Mouse (Mus musculus): ENCODE data around the gene Fuca2. TPM values are rescaled to one million over a fixed set of nuclear protein-coding genes. Genes with fewer than 3 reads are reported as not detected.
A peak's percentile ranks its signal among the peaks of the same experiment; 100 is the strongest.
"Not testable (repeated sequence)": the region's sequence is repeated elsewhere in the genome, so short reads cannot be mapped to it uniquely, and the experiment has no call there.

Fuca2 gene
- polyA plus RNA-seq, 1 experiment from 2014 or later, result 49.3 TPM

- peaks cover 23% of the 10 kb centered on the region for H3K27me3 ChIP-seq (replicated peaks)
- whole genome bisulfite sequencing, result 85% methylated on average over 6 of the region's 6 CpGs
- no peak overlapping the region for H3K4me2 ChIP-seq
- H3K4me1 ChIP-seq, result peaks cover 8% of the 10 kb centered on the region; the same call in 1 of the 2 replicates
- ATAC-seq (ENCODE audit: low FRiP score), result no peak
- H3K9ac ChIP-seq (replicated peaks), result no peak overlapping the region
- no peaks in the 10 kb centered on the region for H3K36me3 ChIP-seq
- H3K9me3 ChIP-seq (replicated peaks), result no peaks in the 10 kb centered on the region
- no peak overlapping the region for H3K4me3 ChIP-seq (replicated peaks)
- no peak overlapping the region for H3K27ac ChIP-seq (replicated peaks)
Observed at GRCm38 (mm10) chr10:13479341-13479740, 20.0 kb upstream of the Fuca2 start.

GRCm38 (mm10) chr10:13485958-13486357 is 13.4 kb upstream of the Fuca2 start:
- Histone ChIP-seq H3K36me3 (no peaks in the 10 kb centered on the region), H3K4me1 (no peaks in the 10 kb centered on the region), H3K4me2 (no peak overlapping the region), H3K27me3 (replicated peaks) (no peaks in the 10 kb centered on the region), H3K4me3 (replicated peaks) (no peak overlapping the region), H3K27ac (replicated peaks) (no peak overlapping the region), H3K9ac (replicated peaks) (no peak overlapping the region), H3K9me3 (replicated peaks) (no peaks in the 10 kb centered on the region)
- 39% methylated on average over 4 of the region's 4 CpGs for WGBS
- ATAC-seq (ENCODE audit: low FRiP score), result no peak

DNA sequence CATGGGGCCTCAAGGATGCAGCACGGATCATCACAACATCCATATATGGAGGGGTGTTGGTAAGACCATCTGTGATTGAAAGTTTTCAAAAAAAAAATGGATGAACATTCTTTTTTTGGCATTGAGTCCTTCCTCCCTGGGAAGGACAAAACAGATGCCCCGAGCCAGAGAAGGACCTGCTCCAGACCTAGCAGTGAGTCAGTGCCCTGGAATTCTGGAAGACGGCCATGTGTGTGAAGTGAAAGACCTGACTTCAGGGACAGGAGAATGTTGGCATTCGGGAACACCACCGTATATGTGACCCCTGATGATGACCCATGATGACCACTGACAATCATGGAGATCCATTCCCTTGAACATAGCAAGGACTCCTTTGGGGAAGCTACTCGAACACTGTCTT is 9.7 kb upstream of the Fuca2 start:
- 86% methylated on average over 6 of the region's 6 CpGs for WGBS
- H3K27ac ChIP-seq (replicated peaks), result no peak overlapping the region
- H3K4me1 ChIP-seq, result no peaks in the 10 kb centered on the region
- no peak overlapping the region for H3K4me2 ChIP-seq
- no peaks in the 10 kb centered on the region for H3K36me3 ChIP-seq
- no peak overlapping the region for H3K9ac ChIP-seq (replicated peaks)
- no peak overlapping the region for H3K4me3 ChIP-seq (replicated peaks)
- H3K27me3 ChIP-seq (replicated peaks), result no peaks in the 10 kb centered on the region
- no peaks in the 10 kb centered on the region for H3K9me3 ChIP-seq (replicated peaks)
- ATAC-seq (ENCODE audit: low FRiP score), result no peak

- Histone ChIP-seq H3K9ac (replicated peaks) (no peak overlapping the region), H3K36me3 (no peaks in the 10 kb centered on the region), H3K27ac (replicated peaks) (no peak overlapping the region), H3K9me3 (replicated peaks) (no peaks in the 10 kb centered on the region), H3K4me1 (no peaks in the 10 kb centered on the region), H3K4me3 (replicated peaks) (no peak overlapping the region), H3K4me2 (no peak overlapping the region), H3K27me3 (replicated peaks) (no peaks in the 10 kb centered on the region)
- ATAC-seq (ENCODE audit: low FRiP score), result no peak
- WGBS, result 90% methylated on average over 9 of the region's 9 CpGs
Observed at GRCm38 (mm10) chr10:13493978-13494686, 5.2 kb upstream of the Fuca2 start.

GRCm38 (mm10) chr10:13496315-13496714 is 3.0 kb upstream of the Fuca2 start:
- no peaks in the 10 kb centered on the region for H3K36me3 ChIP-seq
- ATAC-seq (ENCODE audit: low FRiP score), result no peak
- H3K4me1 ChIP-seq, result peaks cover 6% of the 10 kb centered on the region; the same call in 1 of the 2 replicates

DNA sequence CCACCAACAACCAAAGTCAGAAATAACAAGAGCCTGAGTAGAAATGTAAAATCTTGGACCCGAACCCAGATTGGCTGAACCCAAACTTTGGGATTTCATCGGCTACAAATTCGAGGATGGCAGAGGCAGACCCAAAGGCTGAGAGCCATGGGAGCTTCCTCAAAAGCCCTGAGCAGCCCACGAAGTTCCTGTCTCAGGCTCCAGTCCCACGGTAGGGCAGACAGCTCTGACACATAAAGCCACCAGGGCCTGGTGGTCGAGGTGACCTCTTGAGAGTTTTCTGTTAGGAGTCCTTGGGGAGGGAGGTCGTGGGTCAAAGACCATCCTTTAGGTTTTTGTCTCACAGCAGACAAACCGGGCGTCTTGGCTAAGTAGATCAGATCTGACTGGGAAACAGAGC is 1.1 kb downstream of the Fuca2 start:
- Histone ChIP-seq H3K4me2 (peak overlapping the region; percentile 74), H3K27ac (replicated peaks) (no peak overlapping the region), H3K27me3 (replicated peaks) (0 out of 2 replicates have a peak, but pooled peaks cover 2% of the 10 kb centered on the region), H3K9me3 (replicated peaks) (no peaks in the 10 kb centered on the region), H3K4me3 (replicated peaks) (peak overlapping the region; percentile 62), H3K4me1 (peaks cover 17% of the 10 kb centered on the region), H3K9ac (replicated peaks) (peak overlapping the region; percentile 71; the same call in 1 of the 2 replicates), H3K36me3 (peaks cover 8% of the 10 kb centered on the region)
- WGBS, result 48% methylated on average over 9 of the region's 9 CpGs
- 0 out of 2 replicates have a peak, but pooled peaks have one; percentile 9 for ATAC-seq (ENCODE audit: low FRiP score)

More at GRCm38 (mm10) chr10:13496315-13496714, 3.0 kb upstream of the Fuca2 start:
- no peak overlapping the region for H3K4me3 ChIP-seq (replicated peaks)
- H3K27ac ChIP-seq (replicated peaks), result no peak overlapping the region
- WGBS, result 91% methylated on average over 3 of the region's 3 CpGs
- 0 out of 2 replicates have a peak, but pooled peaks cover 2% of the 10 kb centered on the region for H3K27me3 ChIP-seq (replicated peaks)
- no peak overlapping the region for H3K9ac ChIP-seq (replicated peaks)
- no peaks in the 10 kb centered on the region for H3K9me3 ChIP-seq (replicated peaks)
- H3K4me2 ChIP-seq, result no peak overlapping the region

GRCm38 (mm10) chr10:13500938-13501496 is 1.7 kb downstream of the Fuca2 start:
- peak overlapping the region; percentile 62 for H3K4me3 ChIP-seq (replicated peaks)
- under 1% methylated on average over 29 of the region's 30 CpGs for WGBS
- peak overlapping the region; percentile 34; the same call in 1 of the 2 replicates for H3K27ac ChIP-seq (replicated peaks)
- peak; percentile 88 for ATAC-seq (ENCODE audit: low FRiP score)
- 0 out of 2 replicates have a peak, but pooled peaks cover 2% of the 10 kb centered on the region for H3K27me3 ChIP-seq (replicated peaks)
- peak overlapping the region; percentile 71 for H3K9ac ChIP-seq (replicated peaks)
- H3K4me2 ChIP-seq, result peak overlapping the region; percentile 74
- peaks cover 8% of the 10 kb centered on the region for H3K36me3 ChIP-seq
- no peaks in the 10 kb centered on the region for H3K9me3 ChIP-seq (replicated peaks)
- H3K4me1 ChIP-seq, result peaks cover 17% of the 10 kb centered on the region

DNA sequence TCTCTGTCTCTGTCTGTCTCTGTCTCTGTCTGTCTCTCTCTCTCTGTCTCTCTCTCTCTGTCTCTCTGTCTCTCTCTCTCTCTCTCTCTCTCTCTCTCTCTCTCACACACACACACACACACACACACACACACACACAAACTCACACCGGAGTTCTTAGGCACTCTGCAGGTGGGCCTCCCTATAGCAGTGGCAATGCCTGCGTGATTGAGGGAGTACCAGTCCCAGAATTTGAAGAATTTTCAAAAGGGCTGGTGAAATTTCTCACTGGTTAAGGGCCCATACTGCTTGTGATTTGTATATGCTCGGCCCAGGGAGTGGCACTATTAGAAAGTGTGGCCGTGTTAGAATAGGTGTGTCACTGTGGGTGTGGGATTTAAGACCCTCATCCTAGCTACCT is 2.2 kb downstream of the Fuca2 start:
- 51% methylated on average over 4 of the region's 4 CpGs for WGBS
- not testable (repeated sequence) for ATAC-seq (ENCODE audit: low FRiP score); H3K9me3 ChIP-seq (replicated peaks); H3K36me3 ChIP-seq; H3K27me3 ChIP-seq (replicated peaks); H3K27ac ChIP-seq (replicated peaks)
- peaks cover 17% of the 10 kb centered on the region for H3K4me1 ChIP-seq
- H3K4me2 ChIP-seq, result peak overlapping the region; percentile 74
- peak overlapping the region; percentile 62 for H3K4me3 ChIP-seq (replicated peaks)
- peak overlapping the region; percentile 71 for H3K9ac ChIP-seq (replicated peaks)

GRCm38 (mm10) chr10:13502371-13502770 is 3.0 kb downstream of the Fuca2 start:
- H3K4me2 ChIP-seq, result peak overlapping the region; percentile 74

DNA sequence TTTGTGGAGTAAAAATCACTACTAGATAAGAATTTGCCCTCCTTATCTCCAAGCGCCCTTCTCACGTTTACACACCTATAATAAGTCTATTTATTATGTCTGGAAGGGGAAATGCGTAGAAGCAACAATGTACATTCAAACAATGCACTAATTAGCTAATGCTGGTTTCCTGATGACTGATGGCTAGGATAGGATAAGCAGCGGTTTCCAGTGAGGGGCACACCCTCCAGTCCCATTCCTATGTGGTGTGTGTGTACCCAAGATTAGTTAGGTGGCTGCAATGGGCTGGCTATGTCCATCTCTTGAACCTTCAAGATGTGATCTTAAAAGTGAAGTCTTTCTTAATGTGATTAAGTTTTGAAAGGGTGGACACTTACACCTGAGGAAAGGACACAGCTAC is 22.5 kb downstream of the Fuca2 start:
- WGBS, result 92% methylated on average over 4 of the region's 4 CpGs
- no peaks in the 10 kb centered on the region for H3K9me3 ChIP-seq (replicated peaks)
- no peaks in the 10 kb centered on the region for H3K4me1 ChIP-seq
- H3K27me3 ChIP-seq (replicated peaks), result no peaks in the 10 kb centered on the region
- no peak overlapping the region for H3K4me3 ChIP-seq (replicated peaks)
- no peak overlapping the region for H3K9ac ChIP-seq (replicated peaks)
- ATAC-seq (ENCODE audit: low FRiP score), result no peak
- H3K4me2 ChIP-seq, result no peak overlapping the region
- H3K27ac ChIP-seq (replicated peaks), result no peak overlapping the region
- peaks cover 10% of the 10 kb centered on the region for H3K36me3 ChIP-seq

More at GRCm38 (mm10) chr10:13502371-13502770, 3.0 kb downstream of the Fuca2 start:
- no peak for ATAC-seq (ENCODE audit: low FRiP score)
- H3K4me3 ChIP-seq (replicated peaks), result no peak overlapping the region; the same call in 1 of the 2 replicates
- H3K9me3 ChIP-seq (replicated peaks), result no peaks in the 10 kb centered on the region
- H3K27ac ChIP-seq (replicated peaks), result no peak overlapping the region
- 0 out of 2 replicates have a peak, but pooled peaks cover 2% of the 10 kb centered on the region for H3K27me3 ChIP-seq (replicated peaks)
- H3K36me3 ChIP-seq, result peaks cover 8% of the 10 kb centered on the region
- peaks cover 17% of the 10 kb centered on the region for H3K4me1 ChIP-seq
- WGBS, result 85% methylated on average over 8 of the region's 8 CpGs
- no peak overlapping the region for H3K9ac ChIP-seq (replicated peaks)

DNA sequence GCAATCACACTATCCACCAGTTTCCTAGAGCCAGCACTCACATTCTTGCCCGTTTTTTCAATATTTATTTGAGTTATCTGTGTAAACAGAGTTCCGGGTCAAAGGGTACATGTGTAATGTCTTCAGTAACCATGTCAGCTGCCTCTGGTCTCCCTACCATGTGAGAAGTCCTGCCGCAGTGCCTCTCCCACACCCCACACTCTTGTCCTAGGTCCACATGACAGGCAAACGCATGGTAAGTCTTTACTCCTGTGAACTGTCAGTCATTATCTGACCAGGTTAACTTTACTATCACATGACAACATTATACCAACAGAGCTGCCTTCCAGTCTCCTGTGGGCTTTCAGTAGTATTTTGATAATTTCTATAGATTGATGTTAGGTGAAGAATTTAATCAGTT is 28.8 kb downstream of the Fuca2 start:
- Histone ChIP-seq H3K36me3 (peaks cover 43% of the 10 kb centered on the region), H3K4me2 (no peak overlapping the region), H3K9ac (replicated peaks) (no peak overlapping the region), H3K27ac (replicated peaks) (no peak overlapping the region), H3K27me3 (replicated peaks) (no peaks in the 10 kb centered on the region), H3K9me3 (replicated peaks) (no peaks in the 10 kb centered on the region), H3K4me1 (no peaks in the 10 kb centered on the region), H3K4me3 (replicated peaks) (no peak overlapping the region)
- WGBS, result 91% methylated on average over 4 of the region's 4 CpGs
- ATAC-seq (ENCODE audit: low FRiP score), result no peak

DNA sequence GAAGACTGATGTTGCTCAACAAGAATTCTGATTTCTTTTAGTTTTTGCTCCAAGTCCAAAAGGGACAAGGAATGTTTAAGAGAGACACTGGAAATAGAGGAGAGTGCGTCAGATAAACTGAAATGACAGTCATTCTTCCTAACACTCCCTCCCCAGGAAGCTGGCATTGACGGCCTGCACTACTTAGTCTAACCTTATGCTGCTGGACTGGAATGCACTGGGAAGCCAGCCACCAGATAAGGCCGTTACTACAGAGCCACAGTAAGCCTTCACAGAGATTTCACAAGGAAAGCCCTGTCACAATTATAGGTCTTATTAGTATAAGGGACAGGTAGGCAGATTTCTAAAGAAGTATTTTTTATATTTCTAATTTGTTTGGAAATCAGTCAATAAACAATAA is 35.4 kb downstream of the Fuca2 start:
- 93% methylated on average over 3 of the region's 3 CpGs for WGBS
- Histone ChIP-seq H3K4me3 (replicated peaks) (no peak overlapping the region), H3K9me3 (replicated peaks) (no peaks in the 10 kb centered on the region), H3K27ac (replicated peaks) (no peak overlapping the region), H3K27me3 (replicated peaks) (no peaks in the 10 kb centered on the region), H3K4me2 (no peak overlapping the region), H3K36me3 (peaks cover 48% of the 10 kb centered on the region), H3K9ac (replicated peaks) (no peak overlapping the region), H3K4me1 (no peaks in the 10 kb centered on the region)
- no peak for ATAC-seq (ENCODE audit: low FRiP score)
